Mouse (Mus musculus): Measurements from ENCODE around the gene Ammecr1.
A peak's percentile ranks its signal among the peaks of the same experiment; 100 is the strongest.

The Ammecr1 gene

GRCm38 (mm10) chrX:142830572-142830971, 136.0 kb downstream of the Ammecr1 start:
- no peak for DNase-seq (ENCODE audit: extremely low read depth, insufficient read length, low spot score)

GRCm38 (mm10) chrX:142829866-142830470, 136.6 kb downstream of the Ammecr1 start:
- DNase-seq (ENCODE audit: extremely low read depth, insufficient read length, low spot score) = no peak

- no peak for DNase-seq (ENCODE audit: extremely low read depth, insufficient read length, low spot score)
Observed at GRCm38 (mm10) chrX:142829267-142829666, 137.3 kb downstream of the Ammecr1 start.

GRCm38 (mm10) chrX:142828184-142828908, 138.2 kb downstream of the Ammecr1 start:
- no peak for DNase-seq (ENCODE audit: extremely low read depth, insufficient read length, low spot score)

- no peak for DNase-seq (ENCODE audit: extremely low read depth, insufficient read length, low spot score)
Observed at GRCm38 (mm10) chrX:142827644-142828043, 138.9 kb downstream of the Ammecr1 start.

- no peak for DNase-seq (ENCODE audit: extremely low read depth, insufficient read length, low spot score)
Observed at GRCm38 (mm10) chrX:142825309-142825708, 141.2 kb downstream of the Ammecr1 start.

GRCm38 (mm10) chrX:142821846-142822245, 144.7 kb downstream of the Ammecr1 start:
- no peak for DNase-seq (ENCODE audit: extremely low read depth, insufficient read length, low spot score)

- DNase-seq (ENCODE audit: extremely low read depth, insufficient read length, low spot score) = no peak
Observed at GRCm38 (mm10) chrX:142821239-142821638, 145.3 kb downstream of the Ammecr1 start.

- peak; percentile 21 for DNase-seq (ENCODE audit: extremely low read depth, insufficient read length, low spot score)
Observed at GRCm38 (mm10) chrX:142818057-142818682, 148.4 kb downstream of the Ammecr1 start.

GRCm38 (mm10) chrX:142813146-142813545, 153.4 kb downstream of the Ammecr1 start:
- no peak for DNase-seq (ENCODE audit: extremely low read depth, insufficient read length, low spot score)

GRCm38 (mm10) chrX:142808411-142808810, 158.1 kb downstream of the Ammecr1 start:
- DNase-seq (ENCODE audit: extremely low read depth, insufficient read length, low spot score) = no peak

GRCm38 (mm10) chrX:142806620-142807061, 159.9 kb downstream of the Ammecr1 start:
- no peak for DNase-seq (ENCODE audit: extremely low read depth, insufficient read length, low spot score)

- DNase-seq (ENCODE audit: extremely low read depth, insufficient read length, low spot score) = no peak
Observed at GRCm38 (mm10) chrX:142806126-142806525, 160.4 kb downstream of the Ammecr1 start.

- no peak for DNase-seq (ENCODE audit: extremely low read depth, insufficient read length, low spot score)
Observed at GRCm38 (mm10) chrX:142804596-142804995, 161.9 kb downstream of the Ammecr1 start.

Data from 3134 (cell line).